Mouse (Mus musculus) cerebellum, adult 2 months (tissue): ENCODE data around the gene Tnni3k.

Source experiments
- CTCF ChIP-seq: fragments of 200-500 bp; IDR thresholded peaks from 2 replicates; pipeline ENCODE4 v1.5.1; 2011; ENCODE audit warnings: low read depth, mild to moderate bottlenecking, control low read depth, low read length, moderate library complexity, borderline replicate concordance; ENCODE audit not compliant: insufficient read depth
- POLR2A ChIP-seq: fragments of 200-500 bp; IDR thresholded peaks from 2 replicates; pipeline ENCODE4 v1.6.1; 2011; ENCODE audit warnings: low read length, control low read depth, borderline replicate concordance; ENCODE audit not compliant: insufficient read depth

GRCm38 (mm10) chr3:154836137-154836536 is 219.1 kb downstream of the Tnni3k start:
- no peak for TF ChIP-seq CTCF
- no peak for TF ChIP-seq POLR2A
